Mouse (Mus musculus): Measurements from ENCODE around the gene Rad9b. TPM values are rescaled to one million over a fixed set of nuclear protein-coding genes. Genes with fewer than 3 reads are reported as not detected.

Gene Rad9b
- polyA plus RNA-seq, 1 experiment, result 1.8 TPM

DNA sequence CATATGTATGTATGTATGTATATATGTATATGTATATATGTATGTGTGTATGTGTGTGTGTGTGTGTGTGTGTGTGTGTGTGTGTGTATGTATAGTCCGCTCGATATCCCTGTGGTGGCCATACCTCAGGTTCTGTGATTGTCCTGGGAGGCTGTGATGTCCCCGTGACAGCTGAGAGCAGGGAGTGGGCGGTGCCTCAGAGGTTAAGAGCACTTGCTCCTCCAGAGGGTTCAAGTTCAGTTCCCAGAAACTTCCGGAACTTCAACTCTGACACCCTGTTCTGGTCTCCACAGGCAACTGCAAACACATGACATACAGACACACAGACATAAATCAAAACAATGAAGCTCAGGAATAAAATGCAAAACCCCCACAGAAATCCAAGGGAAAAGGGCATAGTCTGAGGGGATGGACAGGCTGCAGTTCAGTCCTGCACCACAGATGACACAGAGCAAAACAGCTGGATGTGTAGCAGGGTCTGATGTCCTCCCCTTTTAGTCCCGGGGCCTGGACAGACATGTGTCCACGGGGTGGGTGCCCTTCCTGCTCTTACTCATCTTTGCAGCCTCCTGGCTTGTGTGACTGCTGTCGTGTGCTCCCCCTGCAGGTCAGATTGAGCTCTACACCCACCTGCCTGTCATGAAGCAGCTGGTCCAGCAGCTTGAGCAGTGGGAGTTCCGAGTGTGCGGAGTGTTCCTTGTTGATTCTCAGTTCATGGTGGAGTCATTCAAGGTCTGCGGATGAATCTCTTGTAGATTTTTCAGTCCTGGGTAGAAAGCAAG lies 25.5 kb upstream of the Rad9b start:
- TF ChIP-seq GATA1 (IDR thresholded peaks at IDR 0.05; ENCODE audit: low read length), result no peak

DNA sequence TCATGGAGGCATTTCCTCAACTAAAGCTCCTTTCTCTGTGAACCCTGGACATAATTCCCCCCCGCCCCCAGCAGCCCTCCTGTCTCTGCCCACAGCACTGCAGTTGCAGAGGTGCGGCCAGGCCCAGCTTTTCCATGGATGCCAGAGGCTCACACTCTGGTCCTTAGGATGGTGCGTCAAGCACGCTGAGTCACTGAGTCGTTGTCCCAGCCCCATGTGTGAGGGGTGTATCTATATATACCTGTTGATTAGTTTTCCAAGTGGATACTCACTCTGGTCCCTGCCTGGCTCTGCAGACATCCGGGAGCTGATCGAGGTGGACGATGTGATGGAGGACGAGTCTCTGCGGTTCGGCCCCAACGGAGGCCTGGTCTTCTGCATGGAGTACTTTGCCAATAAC lies 24.1 kb upstream of the Rad9b start:
- no peak for TF ChIP-seq GATA1 (IDR thresholded peaks at IDR 0.05; ENCODE audit: low read length)

DNA sequence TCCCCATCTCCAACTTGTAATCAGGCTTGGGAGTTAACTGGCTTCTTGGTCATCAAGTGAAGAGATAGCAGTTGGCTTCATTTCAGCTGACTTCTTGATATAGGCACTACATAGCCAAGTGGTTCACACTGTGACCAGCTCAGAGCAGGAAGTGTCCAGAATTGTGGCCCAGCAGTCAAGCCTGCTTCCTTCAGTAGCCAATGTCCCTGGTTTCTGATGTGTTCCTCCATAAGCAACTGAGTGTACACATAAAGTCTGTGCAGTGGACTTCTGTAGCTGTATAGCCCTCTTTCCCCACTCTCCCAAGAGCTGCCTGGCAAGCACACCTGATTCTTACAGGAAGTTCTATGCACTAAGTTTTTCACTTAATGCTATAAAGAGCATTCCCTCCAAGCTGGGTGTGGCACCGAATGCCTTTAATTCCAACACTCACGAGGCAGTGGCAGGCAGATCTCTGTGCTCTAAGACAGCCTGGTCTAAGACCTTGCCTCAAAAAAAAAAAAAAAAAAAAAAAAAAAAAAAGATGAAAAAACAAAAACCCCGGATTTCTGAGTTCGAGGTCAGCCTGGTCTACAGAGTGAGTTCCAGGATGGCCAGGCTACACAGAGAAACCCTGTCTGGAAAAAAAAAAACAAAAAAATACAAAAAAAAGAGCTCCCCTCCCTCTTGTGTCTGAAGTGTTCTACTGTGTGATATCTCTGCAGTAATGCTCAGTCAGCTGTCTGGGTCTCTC lies 23.2 kb upstream of the Rad9b start:
- no peak for TF ChIP-seq GATA1 (IDR thresholded peaks at IDR 0.05; ENCODE audit: low read length)

DNA sequence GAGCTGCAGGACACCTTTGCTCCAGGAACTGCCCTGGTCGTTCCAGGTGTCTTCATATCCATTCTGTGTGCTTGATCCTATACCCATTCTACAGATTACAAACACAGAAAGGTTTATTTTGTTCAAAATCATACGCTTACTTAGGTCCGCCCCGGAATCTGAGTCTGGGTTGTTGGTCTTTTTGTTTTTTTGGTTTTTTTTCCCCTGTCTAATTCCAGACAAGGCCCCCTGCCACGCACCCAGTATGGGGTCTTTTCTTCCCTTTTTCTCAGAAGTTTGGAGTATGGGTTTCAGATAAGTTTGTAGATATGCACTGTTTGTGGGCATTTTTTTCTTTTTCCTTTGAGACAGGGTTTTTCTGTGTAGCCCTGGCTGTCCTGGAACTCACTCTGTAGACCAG lies 18.8 kb upstream of the Rad9b start:
- no peak for TF ChIP-seq GATA1 (IDR thresholded peaks at IDR 0.05; ENCODE audit: low read length)

DNA sequence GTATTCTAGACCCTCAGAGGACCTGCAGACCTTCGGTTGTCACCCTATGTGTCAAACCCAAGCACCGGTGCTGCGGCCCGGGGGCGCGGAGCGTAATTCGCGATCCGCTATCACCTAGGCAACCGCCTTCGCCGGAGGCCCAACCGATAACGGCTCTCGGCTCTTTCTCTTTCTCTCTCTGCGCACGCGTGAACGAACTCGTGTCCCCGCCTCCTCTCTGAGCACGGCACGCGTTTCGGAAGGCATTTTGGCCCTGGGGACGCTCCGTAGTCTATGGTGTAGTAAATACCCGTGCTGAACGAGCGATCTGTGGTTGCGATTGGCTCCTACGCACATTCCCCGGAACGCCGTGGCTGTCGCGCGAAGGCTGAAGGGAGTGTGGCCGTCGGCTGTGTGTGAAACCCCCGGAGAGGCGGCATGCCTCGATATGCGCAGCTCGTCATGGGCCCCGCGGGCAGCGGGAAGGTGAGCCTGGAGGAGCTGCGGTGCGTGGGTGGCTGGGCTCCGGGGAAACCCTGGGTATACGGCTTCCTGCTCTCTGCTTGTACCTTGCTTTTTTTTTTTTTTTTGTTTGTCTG lies 18.2 kb upstream of the Rad9b start, which contains the start of gene Fam216a:
Fam216a (minus strand) TSS at position 173 of the 578 bp plus-strand sequence.
- TF ChIP-seq GATA1 (IDR thresholded peaks at IDR 0.05; ENCODE audit: low read length), result no peak

DNA sequence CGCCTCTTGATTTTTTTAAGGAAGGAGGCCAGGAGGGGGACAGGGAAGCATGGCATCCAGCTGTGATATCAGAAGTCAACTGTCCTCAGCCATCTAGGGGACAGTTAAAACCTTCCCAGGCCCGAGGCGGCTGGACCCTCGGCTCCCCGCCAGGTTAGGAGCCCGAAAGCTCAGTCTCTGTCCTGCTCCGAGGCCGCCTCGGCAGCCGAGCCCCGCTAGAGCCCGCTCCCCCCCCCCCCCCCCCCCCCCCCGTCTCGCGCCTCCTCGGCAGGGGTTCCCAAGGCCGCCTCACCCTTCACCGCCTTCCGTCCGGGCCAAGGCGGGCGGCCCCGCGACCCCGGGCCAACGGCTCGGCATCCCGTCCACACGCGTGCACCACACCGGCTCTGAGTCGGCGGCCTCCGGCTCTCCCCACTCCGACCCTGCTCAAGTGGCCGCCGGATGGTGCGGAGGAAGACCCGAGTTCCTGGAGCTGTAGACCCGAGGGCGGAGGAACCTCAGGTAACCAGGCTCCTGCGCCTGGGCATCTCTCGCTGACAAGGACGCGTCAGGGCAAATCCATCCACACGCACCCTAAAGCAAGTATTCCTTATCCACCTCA lies 17.7 kb upstream of the Rad9b start, which contains the start of gene Gpn3:
Gpn3 (plus strand) TSS at position 286 of the 601 bp plus-strand sequence.
- TF ChIP-seq GATA1 (IDR thresholded peaks at IDR 0.05; ENCODE audit: low read length), result no peak

DNA sequence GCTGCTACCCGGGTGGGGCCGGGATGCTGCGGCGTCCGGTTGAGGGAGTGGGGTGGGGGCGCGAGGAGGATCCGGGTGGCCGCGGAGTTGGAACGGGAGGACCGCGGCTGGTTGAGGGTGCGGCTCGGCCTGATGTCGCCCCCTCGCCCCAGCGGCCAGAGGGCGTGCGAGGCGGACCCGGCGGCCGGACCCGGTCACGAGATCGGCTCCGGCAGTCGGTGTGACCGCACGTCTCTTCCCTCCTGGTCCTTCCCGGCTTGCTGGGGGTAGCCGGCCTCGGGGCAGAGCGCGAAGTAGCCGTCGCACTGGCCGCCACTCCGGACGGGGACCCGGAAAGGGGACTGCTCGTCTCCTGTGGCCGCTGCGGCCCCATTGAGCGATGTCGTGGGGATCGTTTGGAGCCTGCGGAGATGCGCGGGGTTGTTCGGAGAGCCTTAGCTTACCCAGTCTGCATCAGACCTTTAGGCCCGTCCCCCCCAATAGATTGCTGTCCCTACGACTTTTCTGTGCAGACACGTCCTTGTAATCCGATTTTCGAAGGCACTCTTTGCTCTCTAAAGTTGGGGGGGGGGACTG lies 547 bp upstream of the Rad9b start:
- TF ChIP-seq GATA1 (IDR thresholded peaks at IDR 0.05; ENCODE audit: low read length), result no peak

DNA sequence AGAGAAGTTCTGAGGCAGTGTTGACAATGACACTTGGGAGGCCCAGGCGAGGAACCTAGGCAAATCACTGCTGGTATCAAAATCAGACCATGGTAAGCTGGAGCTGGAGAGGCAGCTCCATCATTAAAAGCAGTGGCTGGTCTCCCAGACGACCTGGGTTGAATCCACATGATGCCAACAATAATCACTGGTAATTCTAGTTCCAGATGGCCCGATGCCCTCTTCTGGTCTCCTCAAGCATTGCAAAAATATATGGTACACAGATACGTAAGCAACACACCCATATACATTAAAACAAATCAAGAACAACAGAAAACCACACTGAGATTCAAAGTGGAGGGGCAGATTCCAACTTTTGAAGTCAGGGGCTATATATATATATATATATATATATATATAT lies 8.3 kb downstream of the Rad9b start:
- TF ChIP-seq GATA1 (IDR thresholded peaks at IDR 0.05; ENCODE audit: low read length), result no peak

DNA sequence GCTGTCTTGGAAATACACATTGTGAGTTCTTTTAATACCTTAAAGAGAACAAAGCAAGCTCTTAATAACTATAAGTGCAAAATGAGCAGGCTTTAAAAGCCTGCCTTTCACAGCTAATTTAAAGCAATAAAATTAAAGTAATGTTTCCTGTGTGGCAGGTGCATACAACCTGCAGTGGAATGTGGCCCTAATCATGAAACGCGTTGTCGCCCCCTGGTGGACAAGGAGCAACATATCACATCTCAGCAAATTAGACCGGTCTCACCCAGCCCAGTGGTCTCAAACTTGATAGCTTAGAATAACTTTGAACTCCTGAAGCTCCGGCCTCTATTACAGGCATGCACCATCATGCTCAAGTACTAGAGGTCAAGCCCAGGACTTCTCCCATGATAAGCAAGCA lies 9.8 kb downstream of the Rad9b start:
- TF ChIP-seq GATA1 (IDR thresholded peaks at IDR 0.05; ENCODE audit: low read length), result no peak

DNA sequence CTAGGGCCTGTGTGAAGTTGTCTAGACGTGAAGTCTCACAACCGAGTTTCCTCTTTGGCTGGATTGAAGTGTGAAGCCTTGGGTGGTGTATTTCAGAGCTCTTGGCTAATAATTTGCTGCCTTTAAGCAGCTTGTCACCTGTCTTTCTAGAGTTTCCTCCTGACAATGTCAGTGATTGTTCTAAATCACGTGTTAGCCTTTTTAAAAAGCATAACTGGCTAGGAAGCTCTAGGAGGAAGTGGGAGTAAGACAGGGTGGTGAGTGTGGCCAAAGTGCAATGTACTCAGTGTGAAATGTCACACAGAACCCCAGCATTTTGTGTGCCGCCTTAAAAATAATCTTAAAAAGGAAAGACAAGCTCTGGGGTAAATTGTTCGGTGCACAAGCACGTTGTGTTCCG lies 10.3 kb downstream of the Rad9b start:
- TF ChIP-seq GATA1 (IDR thresholded peaks at IDR 0.05; ENCODE audit: low read length), result no peak

DNA sequence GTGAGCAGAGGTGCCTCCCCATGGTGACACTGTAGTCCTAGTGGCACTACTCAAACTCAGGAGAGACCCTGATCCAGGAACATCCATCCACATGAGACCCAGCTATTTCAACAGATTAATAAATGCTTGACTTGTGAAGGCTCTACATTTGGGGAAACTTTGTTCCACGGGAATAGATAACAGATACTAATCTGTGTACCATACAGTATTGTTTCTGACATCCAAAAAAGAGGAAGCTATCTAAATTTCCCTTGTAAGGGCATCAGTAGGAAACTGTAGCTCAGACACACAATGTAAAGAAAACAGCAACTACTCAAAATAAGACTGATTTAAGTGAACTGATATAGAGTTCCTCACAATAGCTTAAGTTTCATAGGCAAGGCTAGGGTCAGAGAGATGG lies 11.2 kb downstream of the Rad9b start:
- no peak for TF ChIP-seq GATA1 (IDR thresholded peaks at IDR 0.05; ENCODE audit: low read length)

DNA sequence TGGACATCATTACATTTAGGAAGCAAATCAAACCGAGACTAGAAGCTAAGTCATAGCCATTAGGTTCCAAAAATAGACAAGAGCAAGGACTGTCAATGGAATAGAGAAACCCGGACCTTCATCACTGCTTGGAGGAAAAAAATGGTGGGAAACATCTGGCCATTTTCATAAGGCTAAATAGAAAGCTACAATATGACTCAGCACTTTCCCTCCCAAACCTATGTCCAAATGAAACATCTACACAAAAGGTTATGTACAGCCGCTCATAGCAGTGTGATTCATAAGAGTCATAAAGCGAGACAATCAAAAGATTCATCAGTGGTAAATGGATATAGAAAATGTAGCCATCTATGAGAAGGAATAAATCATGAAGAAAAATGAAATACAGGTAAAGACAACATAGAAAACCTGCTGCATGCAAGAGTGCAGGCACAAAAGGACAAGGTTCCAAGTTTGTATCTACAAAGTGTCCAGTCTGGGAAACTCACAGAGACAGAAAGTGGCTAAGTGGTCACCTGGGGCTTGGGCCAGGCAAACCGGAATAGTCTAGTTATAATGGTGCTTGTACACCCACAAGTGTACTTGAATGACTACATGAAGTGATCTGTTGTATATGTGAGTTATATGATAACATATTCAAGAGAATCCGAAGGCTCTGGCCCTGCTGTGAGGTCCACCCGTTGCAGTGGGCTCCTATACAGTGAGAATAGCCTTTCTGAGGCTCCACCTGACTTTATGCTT lies 17.3 kb downstream of the Rad9b start:
- no peak for TF ChIP-seq GATA1 (IDR thresholded peaks at IDR 0.05; ENCODE audit: low read length)

DNA sequence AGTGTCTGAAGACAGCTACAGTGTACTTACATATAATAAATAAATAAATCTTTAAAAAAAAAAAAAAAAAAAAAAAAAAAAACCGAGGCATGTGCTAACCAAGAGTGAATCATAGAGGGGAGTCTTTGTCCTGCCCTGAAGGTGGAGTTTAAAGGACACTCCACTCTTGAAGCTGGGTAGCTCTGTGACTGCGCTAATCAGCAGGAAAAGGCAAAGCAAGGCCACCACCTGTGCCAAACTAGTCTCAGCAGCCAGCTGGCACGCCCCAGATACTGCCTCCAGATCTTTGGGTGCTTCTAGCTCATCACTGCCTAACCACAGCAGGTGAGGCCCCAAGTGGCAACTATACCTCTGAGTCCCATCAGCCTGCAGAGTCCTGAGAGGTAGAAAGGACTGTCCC lies 19.4 kb downstream of the Rad9b start:
- TF ChIP-seq GATA1 (IDR thresholded peaks at IDR 0.05; ENCODE audit: low read length), result no peak

DNA sequence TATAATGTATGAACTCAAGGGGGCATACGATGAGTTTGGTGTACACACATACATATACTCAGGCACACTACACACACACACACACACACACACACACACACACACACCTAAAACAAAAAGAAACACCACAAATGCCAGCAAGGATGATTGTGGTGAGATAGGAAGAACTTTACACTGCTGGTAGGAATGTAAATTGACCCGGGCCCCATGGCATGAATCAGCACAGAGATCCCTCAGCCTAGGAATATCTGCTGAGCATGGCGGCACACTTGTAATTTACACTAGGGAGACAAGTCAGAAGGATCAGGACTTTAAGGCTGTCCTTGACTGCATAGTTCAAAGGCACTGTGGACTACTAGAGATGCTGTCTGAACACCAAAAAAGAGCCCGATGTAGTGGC lies 23.8 kb downstream of the Rad9b start:
- TF ChIP-seq GATA1 (IDR thresholded peaks at IDR 0.05; ENCODE audit: low read length), result no peak

DNA sequence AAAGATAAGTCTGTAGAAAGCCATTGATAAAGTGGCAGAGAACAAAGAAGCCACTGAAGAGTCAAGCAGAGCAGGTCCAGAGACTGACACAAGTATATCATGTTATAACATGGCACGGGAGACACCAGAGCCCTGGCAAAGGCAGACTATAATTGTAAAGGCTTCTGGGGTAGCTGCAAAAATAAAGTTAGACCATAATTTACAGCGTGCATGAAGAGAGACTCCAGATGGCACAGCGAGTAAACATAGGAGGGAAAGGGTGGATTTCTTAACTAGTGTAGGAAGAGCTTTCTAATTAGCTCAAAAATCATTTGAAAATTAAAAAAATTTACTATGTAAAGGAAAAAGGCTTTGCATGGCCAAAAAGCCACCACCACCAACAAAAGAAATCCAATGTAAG lies 26.8 kb downstream of the Rad9b start:
- TF ChIP-seq GATA1 (IDR thresholded peaks at IDR 0.05; ENCODE audit: low read length), result no peak

Data from G1E-ER4 (cell line).